Mouse (Mus musculus) cerebellum, adult 11 months (tissue): ENCODE measurements around the gene Def8.
"Not testable (repeated sequence)": the region's sequence is repeated elsewhere in the genome, so short reads cannot be mapped to it uniquely, and the experiment has no call there.

Experiments
- DNase-seq: peaks from one replicate; pipeline ENCODE4 v3.0.0; 2022

Def8 gene

GRCm38 (mm10) chr8:123441788-123442187 lies 18.5 kb downstream of the Def8 start:
- DNase-seq, result no peak

DNA sequence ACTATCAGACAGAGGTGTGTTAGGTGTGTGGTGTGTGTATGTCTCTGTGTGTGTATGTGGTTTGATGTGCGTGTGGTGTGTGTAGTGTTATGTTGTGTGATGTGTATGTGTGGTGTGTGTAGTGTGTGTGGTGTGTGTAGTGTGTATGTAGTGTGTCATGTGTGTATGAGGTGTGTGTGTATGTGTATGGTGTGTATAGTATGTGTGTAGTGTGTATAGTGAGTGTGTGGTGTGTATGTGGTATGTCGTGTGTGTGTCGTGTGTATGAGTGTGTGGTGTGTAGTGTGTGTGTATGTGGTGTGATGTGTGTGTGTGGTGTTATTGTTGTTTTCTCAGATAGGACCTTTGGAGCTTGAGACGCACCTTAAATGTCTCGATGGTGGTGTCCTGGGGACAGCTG lies 19.0 kb downstream of the Def8 start:
- DNase-seq, result no peak

DNA sequence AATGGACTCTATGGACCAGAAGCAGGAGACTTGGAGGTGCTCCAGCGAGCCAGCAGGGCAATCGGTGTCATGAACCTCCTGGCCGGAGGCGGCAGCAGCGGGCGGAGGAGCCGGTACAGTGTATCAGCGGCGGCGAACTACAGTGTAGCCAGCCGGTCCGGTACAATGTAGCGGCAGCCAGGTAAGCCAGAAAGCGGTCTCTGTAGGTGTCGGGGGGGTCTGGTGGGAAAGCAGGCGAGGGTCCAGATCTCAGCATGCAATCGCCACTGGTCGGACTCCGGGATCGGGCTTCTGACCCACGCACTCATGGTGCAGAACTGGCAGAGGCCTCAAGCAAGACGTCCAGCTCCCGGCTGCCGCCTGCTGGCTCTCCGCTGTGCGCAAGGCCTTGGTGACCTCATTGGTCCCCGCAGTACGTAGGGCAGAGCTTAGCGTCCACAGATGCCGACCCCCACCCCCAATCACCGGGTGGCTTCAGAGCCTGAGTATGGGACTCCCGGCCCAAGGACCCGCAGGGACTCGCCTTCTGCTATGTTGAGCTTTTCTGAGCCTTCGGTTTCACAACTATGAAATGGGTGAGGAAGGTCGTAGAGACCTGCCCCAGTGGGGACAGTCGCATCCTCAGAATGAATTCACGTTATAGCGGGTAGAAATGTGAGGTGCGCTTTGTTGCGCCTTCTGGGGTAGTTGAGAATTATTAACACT lies 19.7 kb downstream of the Def8 start:
- peak; percentile 96 for DNase-seq

DNA sequence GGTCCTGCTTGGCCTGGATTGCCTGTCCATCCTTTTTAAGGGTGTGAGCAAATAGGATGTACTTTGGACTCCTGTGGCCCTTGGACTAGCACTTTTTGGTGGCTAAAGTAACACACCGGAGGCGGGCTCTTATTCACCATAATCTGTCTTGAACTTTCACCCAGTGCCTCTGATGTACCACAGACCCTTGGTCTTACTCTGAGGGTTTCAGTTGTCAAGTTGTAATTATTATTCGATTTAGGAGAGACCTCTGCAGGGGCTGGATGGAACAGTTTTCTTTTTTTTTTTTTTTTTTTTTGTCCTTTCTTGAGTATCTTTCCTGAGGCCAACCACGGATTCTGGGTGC lies 20.2 kb downstream of the Def8 start:
- no peak for DNase-seq

GRCm38 (mm10) chr8:123444131-123444530 lies 20.8 kb downstream of the Def8 start:
- DNase-seq, result no peak

GRCm38 (mm10) chr8:123445981-123446380 lies 22.7 kb downstream of the Def8 start:
- no peak for DNase-seq

GRCm38 (mm10) chr8:123446799-123447198 lies 23.5 kb downstream of the Def8 start:
- no peak for DNase-seq

DNA sequence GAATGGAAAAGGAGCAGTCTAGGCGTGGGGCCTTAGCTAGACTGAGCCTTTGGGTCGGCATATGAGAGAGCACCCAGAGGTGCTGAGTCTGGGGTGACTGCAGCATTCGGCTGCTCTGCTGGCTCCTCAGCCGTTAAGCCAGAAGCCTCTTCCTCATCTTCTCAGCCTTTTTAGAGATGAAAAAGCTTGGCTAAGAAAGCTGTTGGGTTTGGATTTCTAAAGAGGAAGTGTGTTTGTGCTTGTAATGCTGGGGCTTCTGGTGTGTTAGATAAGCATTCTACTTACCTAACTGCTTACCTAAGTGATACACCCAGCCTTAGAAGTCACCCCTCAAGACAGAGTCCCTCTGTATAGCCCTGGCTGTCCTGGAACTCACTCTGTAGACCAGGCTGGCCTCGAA lies 27.5 kb downstream of the Def8 start:
- no peak for DNase-seq

DNA sequence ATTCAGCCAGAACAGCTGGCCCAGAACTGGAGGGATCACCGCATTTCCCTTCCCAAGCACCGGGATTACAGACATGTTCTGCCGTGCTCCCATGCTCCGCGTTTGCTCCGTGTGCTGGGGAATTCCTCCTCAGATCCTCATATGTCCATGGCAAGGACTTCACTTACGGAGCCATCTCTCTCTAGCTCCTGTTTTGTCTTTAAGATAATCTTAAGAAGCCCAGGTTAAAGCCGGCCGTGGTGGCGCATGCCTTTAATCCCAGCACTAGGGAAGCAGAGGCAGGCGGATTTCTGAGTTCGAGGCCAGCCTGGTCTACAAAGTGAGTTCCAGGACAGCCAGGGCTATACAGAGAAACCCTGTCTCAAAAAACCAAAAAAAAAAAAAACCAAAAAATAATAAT lies 28.4 kb downstream of the Def8 start:
- DNase-seq, result not testable (repeated sequence)

GRCm38 (mm10) chr8:123452149-123452548 lies 28.8 kb downstream of the Def8 start:
- no peak for DNase-seq

GRCm38 (mm10) chr8:123453291-123453690 lies 30.0 kb downstream of the Def8 start:
- DNase-seq, result no peak

- DNase-seq, result no peak
These were observed 30.6 kb downstream of the Def8 start for GRCm38 (mm10) chr8:123453951-123454350.

GRCm38 (mm10) chr8:123454559-123454958 lies 31.2 kb downstream of the Def8 start:
- DNase-seq, result no peak

GRCm38 (mm10) chr8:123463651-123464050 lies 40.3 kb downstream of the Def8 start:
- no peak for DNase-seq

DNA sequence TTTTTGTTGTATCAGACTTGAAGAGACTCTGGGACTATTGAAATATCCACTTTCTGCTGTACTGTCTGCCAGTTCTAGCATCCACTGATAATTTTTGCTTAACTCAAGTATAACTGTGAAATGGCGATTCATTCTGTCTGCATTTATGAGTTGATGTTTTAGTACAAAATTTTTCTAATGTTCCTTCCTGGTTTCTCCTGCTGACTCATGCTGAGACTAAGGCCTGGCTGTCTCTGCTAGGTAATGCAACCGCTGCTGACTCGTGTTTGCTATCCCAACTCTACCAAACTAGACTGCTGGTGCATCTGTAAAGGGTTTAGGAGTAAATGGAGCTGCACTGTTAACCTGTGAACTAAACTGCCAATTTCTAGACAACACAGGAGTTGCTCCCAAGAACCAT lies 44.1 kb downstream of the Def8 start:
- DNase-seq, result no peak

- not testable (repeated sequence) for DNase-seq
These were observed 49.7 kb downstream of the Def8 start for GRCm38 (mm10) chr8:123472991-123473390.

GRCm38 (mm10) chr8:123474549-123474948 lies 51.2 kb downstream of the Def8 start:
- not testable (repeated sequence) for DNase-seq

DNA sequence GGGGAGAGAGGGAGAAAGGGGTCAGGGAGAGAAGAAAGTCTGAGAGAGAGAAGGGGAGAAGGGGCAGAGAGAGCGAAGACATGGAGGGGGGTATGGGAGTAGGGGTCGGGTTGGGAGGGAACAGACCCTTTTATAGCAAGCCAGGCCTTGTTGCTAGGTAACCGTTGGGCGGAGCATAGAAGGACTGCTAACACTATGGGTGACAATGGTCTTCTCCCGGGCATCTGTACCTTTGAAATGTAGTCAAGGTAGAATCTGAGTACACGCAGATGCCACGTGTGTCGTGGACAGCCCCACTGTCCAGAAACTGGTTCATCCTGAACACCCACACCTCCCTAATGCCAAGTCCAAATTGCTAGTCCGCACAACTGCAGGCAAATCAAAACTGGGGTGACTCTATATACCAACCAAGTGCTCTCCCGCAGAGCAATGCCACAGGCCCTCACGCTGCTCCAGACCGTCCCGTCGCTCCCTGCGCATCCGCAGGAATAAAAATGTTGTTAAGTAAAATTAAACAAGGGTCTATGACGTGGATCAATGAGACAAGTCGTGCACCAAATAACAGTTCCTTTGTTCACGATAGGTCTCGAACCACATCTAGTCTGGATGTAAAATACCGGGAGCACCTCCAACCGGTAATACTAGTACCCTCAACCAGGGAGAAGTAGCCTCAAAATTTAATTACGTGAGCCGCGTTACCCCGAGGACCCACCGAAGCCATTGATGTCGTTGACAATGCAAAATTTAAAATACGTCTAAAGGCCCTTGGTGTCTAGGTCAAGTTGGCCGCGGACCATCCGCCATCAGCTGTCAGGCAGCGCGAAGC lies 53.8 kb downstream of the Def8 start:
- DNase-seq, result no peak

DNA sequence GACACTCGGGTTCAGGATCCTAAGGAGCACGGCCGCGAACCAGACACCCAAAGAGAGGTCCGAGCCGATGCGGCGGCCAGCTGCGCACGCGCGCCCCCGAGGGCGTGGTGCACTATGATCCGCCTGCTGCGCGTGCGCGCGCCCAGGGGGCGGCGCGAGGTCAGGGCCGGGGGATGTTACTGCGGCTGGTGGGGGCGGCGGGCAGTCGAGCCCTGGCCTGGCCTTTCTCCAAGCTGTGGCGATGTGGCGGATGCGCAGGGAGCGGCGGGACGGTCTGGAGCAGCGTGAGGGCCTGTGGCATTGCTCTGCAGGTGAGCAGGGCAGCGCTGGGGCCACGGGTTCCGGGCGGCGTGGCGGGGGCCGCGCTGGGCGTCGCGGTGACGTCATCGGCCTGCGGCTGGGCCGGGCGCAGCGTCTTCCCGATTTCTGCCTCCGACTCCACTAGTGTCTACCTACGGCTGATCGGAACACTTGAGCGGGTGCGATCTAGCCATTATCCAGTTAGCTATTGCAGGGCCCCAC lies 54.5 kb downstream of the Def8 start, which contains the start of gene Afg3l1:
Gene Afg3l1, plus strand, starts transcription at position 167 of the 522 bp plus-strand sequence.
- DNase-seq, result peak; percentile 96

DNA sequence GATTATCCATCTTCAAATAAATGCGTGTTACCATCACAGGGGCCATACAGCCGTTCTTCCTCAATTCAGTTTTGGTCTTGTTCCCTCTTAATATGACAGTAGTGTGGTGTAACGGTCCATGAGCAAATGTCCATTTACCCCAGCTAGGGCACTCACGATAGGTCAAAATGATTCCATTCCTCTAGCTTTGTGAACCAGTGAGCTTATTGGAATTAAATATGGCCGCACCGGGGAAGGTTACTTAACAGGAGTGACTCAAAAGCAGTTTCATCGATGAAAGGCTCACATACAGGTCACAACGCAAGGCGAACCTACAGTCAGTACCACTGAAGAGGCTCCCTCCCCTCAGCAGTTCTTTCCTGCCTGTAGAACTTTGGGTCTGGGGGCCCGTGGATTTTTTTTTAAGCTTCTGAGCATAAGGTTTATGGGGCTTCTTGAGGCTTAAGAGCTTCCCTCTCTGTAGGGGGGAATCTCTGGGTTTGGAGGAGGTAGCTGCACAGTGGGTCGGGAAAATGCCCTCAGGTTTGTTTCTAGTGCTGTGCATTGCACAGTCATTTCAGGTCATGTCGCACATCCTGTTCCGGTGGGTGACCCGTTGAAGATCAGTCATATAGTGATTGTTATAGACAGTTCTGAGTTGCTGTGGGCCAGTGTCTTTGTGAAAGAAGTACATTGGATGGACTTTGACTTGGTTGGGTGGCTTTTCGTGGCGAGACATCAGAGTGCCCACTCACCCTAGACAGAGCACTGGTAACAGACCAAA lies 55.3 kb downstream of the Def8 start:
- DNase-seq, result no peak

- DNase-seq, result no peak
These were observed 59.3 kb downstream of the Def8 start for GRCm38 (mm10) chr8:123482627-123483026.

GRCm38 (mm10) chr8:123491280-123492075 lies 68.2 kb downstream of the Def8 start:
- DNase-seq, result no peak
